Mouse (Mus musculus): Measurements from ENCODE around the gene Ckm. TPM values are rescaled to one million over a fixed set of nuclear protein-coding genes. Genes with fewer than 3 reads are reported as not detected.
A peak's percentile ranks its signal among the peaks of the same experiment; 100 is the strongest.

The Ckm gene
- polyA plus RNA-seq, 2 experiments = 0.12 to 0.19 TPM

- H3K36me3 ChIP-seq (replicated peaks; ENCODE audit: control insufficient read depth, insufficient read depth, low read depth) = no peaks in the 10 kb centered on the region
- no peak overlapping the region for H3K4me3 ChIP-seq (ENCODE audit: insufficient read depth in 1 of 2, low read depth in 2 of 2, low read length in 2 of 2)
- DNase-seq (ENCODE audit: low read depth in 3 of 3, low spot score in 3 of 3) = no peak
- no peak overlapping the region for H3K27ac ChIP-seq
- 71% methylated on average over 9 of the region's 9 CpGs for WGBS (ENCODE audit: insufficient replicate concordance)
- ATAC-seq (ENCODE audit: insufficient read depth) = no peak
- H3K9ac ChIP-seq (replicated peaks) = no peak overlapping the region
- no peak for TF ChIP-seq CTCF (IDR thresholded peaks at IDR 0.05; ENCODE audit: low read depth)
- TF ChIP-seq EP300 (IDR thresholded peaks at IDR 0.05; ENCODE audit: low read depth) = no peak
- peaks cover 34% of the 10 kb centered on the region for H3K27me3 ChIP-seq (ENCODE audit: control insufficient read depth, insufficient read depth, low read length)
- peaks cover 2% of the 10 kb centered on the region for H3K9me3 ChIP-seq (ENCODE audit: control insufficient read depth, low read length)
- H3K4me1 ChIP-seq (replicated peaks; ENCODE audit: control insufficient read depth in 2 of 2, insufficient read depth in 2 of 2, low read length in 1 of 2) = peaks cover 0 to 2% of the 10 kb centered on the region in 2 experiments; a peak in 1 of 4 replicates
- no peak overlapping the region for H3K4me2 ChIP-seq (ENCODE audit: low read depth)
Measured at GRCm38 (mm10) chr7:19402535-19403112, 2.0 kb upstream of the Ckm start.

GRCm38 (mm10) chr7:19403731-19404296, 762 bp upstream of the Ckm start, which contains the start of gene Klc3:
Gene Klc3, minus strand, starts transcription at chr7:19404104.
- H3K36me3 ChIP-seq (replicated peaks; ENCODE audit: control insufficient read depth, insufficient read depth, low read depth) = no peaks in the 10 kb centered on the region
- no peak within 1 kb of the TSS for H3K27ac ChIP-seq
- no peak within 1 kb of the TSS for H3K9ac ChIP-seq (replicated peaks)
- ATAC-seq (ENCODE audit: insufficient read depth) (peak; percentile 73), DNase-seq (ENCODE audit: low read depth in 3 of 3, low spot score in 3 of 3) (peak; percentile 34 to 73 (median 40))
- H3K9me3 ChIP-seq (ENCODE audit: control insufficient read depth, low read length) = peaks cover 2% of the 10 kb centered on the region
- peak within 1 kb of the TSS; percentile 24 to 48 for H3K4me3 ChIP-seq (ENCODE audit: insufficient read depth in 1 of 2, low read depth in 2 of 2, low read length in 2 of 2)
- TF ChIP-seq CTCF (IDR thresholded peaks at IDR 0.05; ENCODE audit: low read depth) = no peak
- no peak for TF ChIP-seq EP300 (IDR thresholded peaks at IDR 0.05; ENCODE audit: low read depth)
- peaks cover 0 to 2% of the 10 kb centered on the region in 2 experiments; a peak in 1 of 4 replicates for H3K4me1 ChIP-seq (replicated peaks; ENCODE audit: control insufficient read depth in 2 of 2, insufficient read depth in 2 of 2, low read length in 1 of 2)
- H3K27me3 ChIP-seq (ENCODE audit: control insufficient read depth, insufficient read depth, low read length) = peaks cover 34% of the 10 kb centered on the region
- 1% methylated on average over 62 of the region's 62 CpGs for WGBS (ENCODE audit: insufficient replicate concordance)
- H3K4me2 ChIP-seq (ENCODE audit: low read depth) = peak within 1 kb of the TSS; percentile 83

DNA sequence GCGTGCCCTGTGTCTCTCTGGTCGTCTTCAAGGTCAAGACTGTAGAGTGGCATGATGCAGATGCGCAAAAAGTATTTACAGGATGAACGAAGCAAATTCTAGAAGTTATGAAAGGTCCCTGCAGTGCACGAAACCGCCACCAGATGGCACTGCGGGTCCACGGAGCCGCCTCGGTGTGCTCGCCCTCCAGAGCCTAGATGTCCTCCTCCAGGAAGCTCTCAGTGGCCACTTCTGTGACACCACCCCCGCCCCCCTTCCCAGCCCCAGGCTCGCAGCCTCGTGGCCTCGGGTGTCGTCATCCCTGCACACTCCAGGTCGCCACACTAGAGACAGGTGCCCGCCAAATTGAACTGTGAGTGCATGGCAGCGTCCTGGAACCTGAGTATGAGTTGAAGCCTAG, 841 bp downstream of the Ckm start:
- Histone ChIP-seq H3K36me3 (replicated peaks; ENCODE audit: control insufficient read depth, insufficient read depth, low read depth) (no peaks in the 10 kb centered on the region), H3K27me3 (ENCODE audit: control insufficient read depth, insufficient read depth, low read length) (peaks cover 30% of the 10 kb centered on the region), H3K4me3 (ENCODE audit: insufficient read depth in 1 of 2, low read depth in 2 of 2, low read length in 2 of 2) (no peak overlapping the region), H3K4me2 (ENCODE audit: low read depth) (peak overlapping the region; percentile 47), H3K9ac (replicated peaks) (no peak overlapping the region), H3K27ac (no peak overlapping the region), H3K9me3 (ENCODE audit: control insufficient read depth, low read length) (peaks cover 2% of the 10 kb centered on the region), H3K4me1 (replicated peaks; ENCODE audit: control insufficient read depth in 2 of 2, insufficient read depth in 2 of 2, low read length in 1 of 2) (peaks cover 0 to 2% of the 10 kb centered on the region in 2 experiments; a peak in 1 of 4 replicates)
- peak; percentile 98 for TF ChIP-seq CTCF (IDR thresholded peaks at IDR 0.05; ENCODE audit: low read depth)
- no peak for TF ChIP-seq EP300 (IDR thresholded peaks at IDR 0.05; ENCODE audit: low read depth)
- ATAC-seq (ENCODE audit: insufficient read depth) (peak; percentile 42; the same call in 1 of the 2 replicates), DNase-seq (ENCODE audit: low read depth in 3 of 3, low spot score in 3 of 3) (peak; percentile 37 to 60 (median 42))
- WGBS (ENCODE audit: insufficient replicate concordance) = 2% methylated on average over 19 of the region's 19 CpGs

GRCm38 (mm10) chr7:19409753-19410152, 5.2 kb downstream of the Ckm start:
- Histone ChIP-seq H3K4me2 (ENCODE audit: low read depth) (no peak overlapping the region), H3K9ac (replicated peaks) (no peak overlapping the region), H3K9me3 (ENCODE audit: control insufficient read depth, low read length) (no peaks in the 10 kb centered on the region), H3K27ac (no peak overlapping the region), H3K27me3 (ENCODE audit: control insufficient read depth, insufficient read depth, low read length) (peaks cover 5% of the 10 kb centered on the region), H3K36me3 (replicated peaks; ENCODE audit: control insufficient read depth, insufficient read depth, low read depth) (no peaks in the 10 kb centered on the region), H3K4me3 (ENCODE audit: insufficient read depth in 1 of 2, low read depth in 2 of 2, low read length in 2 of 2) (no peak overlapping the region), H3K4me1 (replicated peaks; ENCODE audit: control insufficient read depth in 2 of 2, insufficient read depth in 2 of 2, low read length in 1 of 2) (no peaks in the 10 kb centered on the region)
- WGBS (ENCODE audit: insufficient replicate concordance) = 48% methylated on average over 6 of the region's 6 CpGs
- ATAC-seq (ENCODE audit: insufficient read depth) (no peak), DNase-seq (ENCODE audit: low read depth in 3 of 3, low spot score in 3 of 3) (no peak)
- TF ChIP-seq CTCF (IDR thresholded peaks at IDR 0.05; ENCODE audit: low read depth) (no peak), EP300 (IDR thresholded peaks at IDR 0.05; ENCODE audit: low read depth) (no peak)

- no peaks in the 10 kb centered on the region for H3K4me1 ChIP-seq (replicated peaks; ENCODE audit: control insufficient read depth in 2 of 2, insufficient read depth in 2 of 2, low read length in 1 of 2)
- ATAC-seq (ENCODE audit: insufficient read depth) = no peak
- no peak overlapping the region for H3K4me3 ChIP-seq (ENCODE audit: insufficient read depth in 1 of 2, low read depth in 2 of 2, low read length in 2 of 2)
- no peak overlapping the region for H3K9ac ChIP-seq (replicated peaks)
- no peaks in the 10 kb centered on the region for H3K9me3 ChIP-seq (ENCODE audit: control insufficient read depth, low read length)
- no peak for DNase-seq (ENCODE audit: low read depth in 3 of 3, low spot score in 3 of 3)
- WGBS (ENCODE audit: insufficient replicate concordance) = 58% methylated on average over 11 of the region's 11 CpGs
- H3K27ac ChIP-seq = no peak overlapping the region
- H3K36me3 ChIP-seq (replicated peaks; ENCODE audit: control insufficient read depth, insufficient read depth, low read depth) = no peaks in the 10 kb centered on the region
- no peak overlapping the region for H3K4me2 ChIP-seq (ENCODE audit: low read depth)
- TF ChIP-seq EP300 (IDR thresholded peaks at IDR 0.05; ENCODE audit: low read depth) (no peak), CTCF (IDR thresholded peaks at IDR 0.05; ENCODE audit: low read depth) (no peak)
- no peaks in the 10 kb centered on the region for H3K27me3 ChIP-seq (ENCODE audit: control insufficient read depth, insufficient read depth, low read length)
Measured at GRCm38 (mm10) chr7:19410766-19411344, 6.3 kb downstream of the Ckm start.

Data from liver, embryonic 14.5 days (tissue).